Mouse (Mus musculus): ENCODE measurements around the gene Wdr6. TPM values are rescaled to one million over a fixed set of nuclear protein-coding genes. Genes with fewer than 3 reads are reported as not detected.

The Wdr6 gene
- total RNA-seq, 2 experiments from 2014 or later: 18.0 to 18.1 TPM

DNA sequence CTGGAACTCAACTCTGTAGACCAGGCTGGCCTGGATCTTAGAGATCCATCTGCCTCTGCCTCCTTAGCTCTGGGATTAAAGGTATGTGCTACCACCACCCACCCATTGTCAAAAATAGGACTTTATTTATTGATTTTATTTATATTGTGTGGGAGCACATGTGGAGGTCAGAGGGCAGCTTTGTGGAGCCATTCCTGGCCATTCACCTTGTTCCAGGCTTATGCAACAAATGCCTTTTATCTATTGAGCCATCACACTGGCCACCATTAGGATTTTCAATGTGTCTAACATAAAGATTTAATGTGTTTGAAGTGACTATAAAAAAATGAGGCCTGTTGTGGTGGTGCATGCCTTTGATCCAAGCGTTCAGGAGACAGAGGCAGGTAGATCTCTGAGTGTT is 47.0 kb downstream of the Wdr6 start:
- no peak for ATAC-seq (replicated peaks; ENCODE audit: poor library complexity, severe bottlenecking)

DNA sequence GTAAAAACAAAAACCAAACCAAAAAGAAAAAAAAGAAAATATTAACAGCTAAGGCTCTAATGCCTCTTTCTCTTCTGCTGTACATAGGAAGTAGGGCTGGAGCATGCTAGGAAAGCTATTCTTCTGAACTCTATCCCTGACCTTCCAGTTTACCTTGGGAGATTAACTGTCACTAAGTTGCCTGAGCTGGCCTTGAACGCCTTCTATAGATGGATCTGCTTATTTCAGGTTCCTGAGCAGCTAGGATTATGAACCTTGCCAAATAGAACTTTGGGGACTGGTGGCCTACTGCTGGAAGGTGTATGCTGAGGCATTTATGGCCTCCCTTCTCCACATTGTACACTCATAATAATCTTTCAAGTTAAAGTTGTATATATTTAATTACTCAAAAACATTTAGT is 47.6 kb downstream of the Wdr6 start:
- no peak for ATAC-seq (replicated peaks; ENCODE audit: poor library complexity, severe bottlenecking)

GRCm38 (mm10) chr9:108525400-108525799 is 53.1 kb downstream of the Wdr6 start:
- no peak for ATAC-seq (replicated peaks; ENCODE audit: poor library complexity, severe bottlenecking)

DNA sequence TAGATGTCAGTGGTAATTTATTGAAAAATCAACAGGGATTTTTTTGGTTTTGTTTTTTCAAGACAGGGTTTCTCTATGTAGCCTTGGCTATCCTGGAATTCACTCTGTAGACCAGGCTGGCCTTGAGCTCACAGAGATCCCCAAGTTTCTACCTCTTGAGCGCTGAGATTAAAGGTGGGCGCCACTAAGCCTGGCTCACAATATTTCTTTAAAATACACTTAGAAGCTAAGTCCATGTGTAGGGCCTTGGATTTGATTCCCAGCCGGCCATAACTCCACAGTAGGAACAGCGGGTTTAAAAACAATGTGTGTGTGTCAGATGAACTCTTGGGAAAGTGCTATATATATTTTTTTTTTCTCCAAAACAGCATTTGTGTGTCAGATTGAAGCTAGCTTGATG is 55.2 kb downstream of the Wdr6 start:
- no peak for ATAC-seq (replicated peaks; ENCODE audit: poor library complexity, severe bottlenecking)

Other genes starting within 250 kb of the Wdr6 start
- 2,602 and 2,684 TPM in 2 replicates for gene Gpx1, start 239.8 kb downstream of the Wdr6 start, total RNA-seq (2014; fragmentation: Nextera tagmentation)
- 1,938 and 2,180 TPM in 2 replicates for gene Gpx1, start 239.8 kb downstream of the Wdr6 start, total RNA-seq (2017)
- 78.5 and 89.4 TPM in 2 replicates for gene Usp4, start 230.9 kb downstream of the Wdr6 start, total RNA-seq (2014; fragmentation: Nextera tagmentation)
- 62.7 and 75.5 TPM in 2 replicates for gene Usp4, start 230.9 kb downstream of the Wdr6 start, total RNA-seq (2017)
- 1.6 TPM in 1 of 2 replicates, not detected in the other for gene 1700102P08Rik, start 185.9 kb downstream of the Wdr6 start, total RNA-seq (2014; fragmentation: Nextera tagmentation)
- gene 1700102P08Rik, start 185.9 kb downstream of the Wdr6 start, total RNA-seq (2017): 0.43 TPM in 1 of 2 replicates, not detected in the other
- not detected in 2 replicates for gene Ccdc36, start 150.3 kb downstream of the Wdr6 start, total RNA-seq (2014; fragmentation: Nextera tagmentation)
- gene Ccdc36, start 150.3 kb downstream of the Wdr6 start, total RNA-seq (2017): 0.72 and 0.90 TPM in 2 replicates
- gene BC048562, start 142.3 kb downstream of the Wdr6 start, total RNA-seq (2014; fragmentation: Nextera tagmentation): not detected in 2 replicates
- gene BC048562, start 142.3 kb downstream of the Wdr6 start, total RNA-seq (2017): not detected in 2 replicates
- gene Ccdc71, start 118.2 kb downstream of the Wdr6 start, total RNA-seq (2014; fragmentation: Nextera tagmentation): 22.2 and 23.5 TPM in 2 replicates
- gene Ccdc71, start 118.2 kb downstream of the Wdr6 start, total RNA-seq (2017): 13.2 and 17.9 TPM in 2 replicates
- gene Klhdc8b, start 117.2 kb downstream of the Wdr6 start, total RNA-seq (2014; fragmentation: Nextera tagmentation): 0.56 TPM in 1 of 2 replicates, not detected in the other
- gene Klhdc8b, start 117.2 kb downstream of the Wdr6 start, total RNA-seq (2017): 1.2 and 5.5 TPM in 2 replicates
- 0.38 TPM in 1 of 2 replicates, not detected in the other for gene Lamb2, start 99.0 kb downstream of the Wdr6 start, total RNA-seq (2014; fragmentation: Nextera tagmentation)
- gene Lamb2, start 99.0 kb downstream of the Wdr6 start, total RNA-seq (2017): 0.05 and 0.09 TPM in 2 replicates
- 80.9 and 90.2 TPM in 2 replicates for gene Usp19, start 88.1 kb downstream of the Wdr6 start, total RNA-seq (2014; fragmentation: Nextera tagmentation)
- gene Usp19, start 88.1 kb downstream of the Wdr6 start, total RNA-seq (2017): 32.3 and 34.9 TPM in 2 replicates
- gene Qars, start 71.0 kb downstream of the Wdr6 start, total RNA-seq (2014; fragmentation: Nextera tagmentation): 252 and 261 TPM in 2 replicates
- gene Qars, start 71.0 kb downstream of the Wdr6 start, total RNA-seq (2017): 144 and 181 TPM in 2 replicates
- gene Qrich1, start 61.9 kb downstream of the Wdr6 start, total RNA-seq (2014; fragmentation: Nextera tagmentation): 131 and 140 TPM in 2 replicates
- gene Qrich1, start 61.9 kb downstream of the Wdr6 start, total RNA-seq (2017): 119 and 145 TPM in 2 replicates
- gene Impdh2, start 18.5 kb downstream of the Wdr6 start, total RNA-seq (2014; fragmentation: Nextera tagmentation): 294 and 388 TPM in 2 replicates
- gene Impdh2, start 18.5 kb downstream of the Wdr6 start, total RNA-seq (2017): 284 and 334 TPM in 2 replicates
- gene Ndufaf3, start 11.3 kb downstream of the Wdr6 start, total RNA-seq (2014; fragmentation: Nextera tagmentation): 39.4 and 44.0 TPM in 2 replicates
- 17.3 and 17.8 TPM in 2 replicates for gene Ndufaf3, start 11.3 kb downstream of the Wdr6 start, total RNA-seq (2017)
- 91.3 and 111 TPM in 2 replicates for gene Dalrd3, start 8.9 kb downstream of the Wdr6 start, total RNA-seq (2014; fragmentation: Nextera tagmentation)
- 38.1 and 45.2 TPM in 2 replicates for gene Dalrd3, start 8.9 kb downstream of the Wdr6 start, total RNA-seq (2017)
- gene P4htm, start 18.9 kb upstream of the Wdr6 start, total RNA-seq (2014; fragmentation: Nextera tagmentation): 2.0 and 2.3 TPM in 2 replicates
- 0.43 TPM in 1 of 2 replicates, not detected in the other for gene P4htm, start 18.9 kb upstream of the Wdr6 start, total RNA-seq (2017)
- 32.9 and 36.9 TPM in 2 replicates for gene Arih2, start 70.6 kb upstream of the Wdr6 start, total RNA-seq (2014; fragmentation: Nextera tagmentation)
- 32.2 and 33.4 TPM in 2 replicates for gene Arih2, start 70.6 kb upstream of the Wdr6 start, total RNA-seq (2017)
- gene Slc25a20, start 83.3 kb upstream of the Wdr6 start, total RNA-seq (2014; fragmentation: Nextera tagmentation): 20.2 and 28.6 TPM in 2 replicates
- gene Slc25a20, start 83.3 kb upstream of the Wdr6 start, total RNA-seq (2017): 28.7 and 30.3 TPM in 2 replicates
- 22.8 and 22.9 TPM in 2 replicates for gene Prkar2a, start 110.6 kb upstream of the Wdr6 start, total RNA-seq (2014; fragmentation: Nextera tagmentation)
- 28.6 and 37.8 TPM in 2 replicates for gene Prkar2a, start 110.6 kb upstream of the Wdr6 start, total RNA-seq (2017)
- 24.3 and 25.5 TPM in 2 replicates for gene Ip6k2, start 205.1 kb upstream of the Wdr6 start, total RNA-seq (2014; fragmentation: Nextera tagmentation)
- 34.4 and 35.8 TPM in 2 replicates for gene Ip6k2, start 205.1 kb upstream of the Wdr6 start, total RNA-seq (2017)
- 12.2 and 12.8 TPM in 2 replicates for gene Nckipsd, start 229.6 kb upstream of the Wdr6 start, total RNA-seq (2014; fragmentation: Nextera tagmentation)
- 4.9 and 9.1 TPM in 2 replicates for gene Nckipsd, start 229.6 kb upstream of the Wdr6 start, total RNA-seq (2017)
- 6.7 and 10.2 TPM in 2 replicates for gene Celsr3, start 247.6 kb upstream of the Wdr6 start, total RNA-seq (2014; fragmentation: Nextera tagmentation)
- gene Celsr3, start 247.6 kb upstream of the Wdr6 start, total RNA-seq (2017): 0.99 and 2.2 TPM in 2 replicates

All from granulocyte monocyte progenitor cell, adult 5-6 weeks (primary cell).